Mouse (Mus musculus): ENCODE measurements around the gene Thop1. TPM values are rescaled to one million over a fixed set of nuclear protein-coding genes. Genes with fewer than 3 reads are reported as not detected.

Thop1 gene
- polyA plus RNA-seq, 1 experiment from 2014 or later: 80.3 TPM

- H3K36me3 ChIP-seq (ENCODE audit: control insufficient read depth, insufficient read depth, low read length): peaks cover 28% of the 10 kb centered on the region
- H3K27me3 ChIP-seq (replicated peaks; ENCODE audit: control insufficient read depth, insufficient read depth, low read length): no peaks in the 10 kb centered on the region
- peak overlapping the region; percentile 94 for H3K4me2 ChIP-seq
- ATAC-seq (replicated peaks; ENCODE audit: low FRiP score) (peak; percentile 89), DNase-seq (ENCODE audit: low spot score) (peak; percentile 89)
- peak overlapping the region; percentile 99 for H3K27ac ChIP-seq (ENCODE audit: low read depth, low read length)
- peak overlapping the region; percentile 94 for H3K9ac ChIP-seq (ENCODE audit: low read depth, low read length)
- peaks cover 25% of the 10 kb centered on the region for H3K4me1 ChIP-seq (replicated peaks; ENCODE audit: control insufficient read depth, insufficient read depth, low read length)
- H3K4me3 ChIP-seq (ENCODE audit: low read depth, low read length): peak overlapping the region; percentile 94
- H3K9me3 ChIP-seq (ENCODE audit: control insufficient read depth, low read length): no peaks in the 10 kb centered on the region
- 0% methylated on average over 35 of the region's 35 CpGs for WGBS
Measured at GRCm38 (mm10) chr10:81106113-81106721, 36.4 kb downstream of the Thop1 start.

DNA sequence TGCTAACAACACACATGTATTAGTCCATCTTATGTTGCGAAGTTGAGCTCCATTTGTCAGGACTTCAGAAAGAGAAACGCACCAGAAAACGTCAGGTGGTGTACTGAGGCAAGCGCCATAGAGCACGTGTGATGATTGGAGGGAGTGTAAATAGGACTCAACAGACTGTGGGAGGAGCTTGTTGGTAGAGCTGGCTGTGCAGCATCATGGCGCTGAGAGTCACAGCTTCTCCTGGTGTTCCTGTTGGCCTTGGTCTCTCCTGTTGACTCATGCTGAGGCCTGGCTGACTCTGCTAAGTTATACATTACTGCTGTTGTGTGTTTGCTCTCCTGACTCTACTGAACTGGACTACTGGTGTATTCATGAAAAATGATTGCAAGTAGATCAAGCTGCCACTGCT, 43.1 kb downstream of the Thop1 start:
- Histone ChIP-seq H3K4me3 (ENCODE audit: low read depth, low read length) (no peak overlapping the region), H3K4me2 (no peak overlapping the region), H3K27me3 (replicated peaks; ENCODE audit: control insufficient read depth, insufficient read depth, low read length) (no peaks in the 10 kb centered on the region), H3K9ac (ENCODE audit: low read depth, low read length) (no peak overlapping the region), H3K27ac (ENCODE audit: low read depth, low read length) (no peak overlapping the region), H3K4me1 (replicated peaks; ENCODE audit: control insufficient read depth, insufficient read depth, low read length) (peaks cover 8% of the 10 kb centered on the region; the same call in 1 of the 2 replicates), H3K9me3 (ENCODE audit: control insufficient read depth, low read length) (no peaks in the 10 kb centered on the region), H3K36me3 (ENCODE audit: control insufficient read depth, insufficient read depth, low read length) (peaks cover 70% of the 10 kb centered on the region)
- no peak for DNase-seq (ENCODE audit: low spot score)
- WGBS: 91% methylated on average over 6 of the region's 6 CpGs
- ATAC-seq (replicated peaks; ENCODE audit: low FRiP score): no peak

- Histone ChIP-seq H3K36me3 (ENCODE audit: control insufficient read depth, insufficient read depth, low read length) (peaks cover 78% of the 10 kb centered on the region), H3K4me1 (replicated peaks; ENCODE audit: control insufficient read depth, insufficient read depth, low read length) (0 out of 2 replicates have a peak, but pooled peaks cover 7% of the 10 kb centered on the region), H3K9me3 (ENCODE audit: control insufficient read depth, low read length) (no peaks in the 10 kb centered on the region), H3K4me2 (no peak overlapping the region), H3K9ac (ENCODE audit: low read depth, low read length) (no peak overlapping the region), H3K27ac (ENCODE audit: low read depth, low read length) (no peak overlapping the region), H3K27me3 (replicated peaks; ENCODE audit: control insufficient read depth, insufficient read depth, low read length) (no peaks in the 10 kb centered on the region), H3K4me3 (ENCODE audit: low read depth, low read length) (no peak overlapping the region)
- WGBS: 91% methylated on average over 10 of the region's 10 CpGs
- DNase-seq (ENCODE audit: low spot score): no peak
- no peak for ATAC-seq (replicated peaks; ENCODE audit: low FRiP score)
Measured at GRCm38 (mm10) chr10:81119625-81120024, 49.8 kb downstream of the Thop1 start.

- Histone ChIP-seq H3K27ac (ENCODE audit: low read depth, low read length) (no peak overlapping the region), H3K36me3 (ENCODE audit: control insufficient read depth, insufficient read depth, low read length) (peaks cover 70% of the 10 kb centered on the region), H3K4me1 (replicated peaks; ENCODE audit: control insufficient read depth, insufficient read depth, low read length) (0 out of 2 replicates have a peak, but pooled peaks cover 7% of the 10 kb centered on the region), H3K9ac (ENCODE audit: low read depth, low read length) (no peak overlapping the region), H3K4me2 (no peak overlapping the region), H3K27me3 (replicated peaks; ENCODE audit: control insufficient read depth, insufficient read depth, low read length) (no peaks in the 10 kb centered on the region), H3K4me3 (ENCODE audit: low read depth, low read length) (no peak overlapping the region), H3K9me3 (ENCODE audit: control insufficient read depth, low read length) (no peaks in the 10 kb centered on the region)
- 86% methylated on average over 7 of the region's 7 CpGs for WGBS
- DNase-seq (ENCODE audit: low spot score): no peak
- ATAC-seq (replicated peaks; ENCODE audit: low FRiP score): no peak
Measured at GRCm38 (mm10) chr10:81120650-81121049, 50.8 kb downstream of the Thop1 start.

GRCm38 (mm10) chr10:81122889-81123288, 53.1 kb downstream of the Thop1 start:
- 71% methylated on average over 2 of the region's 2 CpGs for WGBS
- no peaks in the 10 kb centered on the region for H3K9me3 ChIP-seq (ENCODE audit: control insufficient read depth, low read length)
- H3K4me3 ChIP-seq (ENCODE audit: low read depth, low read length): no peak overlapping the region
- no peak overlapping the region for H3K27ac ChIP-seq (ENCODE audit: low read depth, low read length)
- H3K27me3 ChIP-seq (replicated peaks; ENCODE audit: control insufficient read depth, insufficient read depth, low read length): no peaks in the 10 kb centered on the region
- ATAC-seq (replicated peaks; ENCODE audit: low FRiP score) (0 out of 2 replicates have a peak, but pooled peaks have one; percentile 34), DNase-seq (ENCODE audit: low spot score) (no peak)
- H3K36me3 ChIP-seq (ENCODE audit: control insufficient read depth, insufficient read depth, low read length): peaks cover 59% of the 10 kb centered on the region
- no peak overlapping the region for H3K9ac ChIP-seq (ENCODE audit: low read depth, low read length)
- peaks cover 12% of the 10 kb centered on the region; the same call in 1 of the 2 replicates for H3K4me1 ChIP-seq (replicated peaks; ENCODE audit: control insufficient read depth, insufficient read depth, low read length)
- no peak overlapping the region for H3K4me2 ChIP-seq

- H3K27ac ChIP-seq (ENCODE audit: low read depth, low read length): no peak overlapping the region
- no peak overlapping the region for H3K4me3 ChIP-seq (ENCODE audit: low read depth, low read length)
- H3K4me1 ChIP-seq (replicated peaks; ENCODE audit: control insufficient read depth, insufficient read depth, low read length): peaks cover 14% of the 10 kb centered on the region
- H3K4me2 ChIP-seq: no peak overlapping the region
- peaks cover 56% of the 10 kb centered on the region for H3K36me3 ChIP-seq (ENCODE audit: control insufficient read depth, insufficient read depth, low read length)
- no peak overlapping the region for H3K9ac ChIP-seq (ENCODE audit: low read depth, low read length)
- ATAC-seq (replicated peaks; ENCODE audit: low FRiP score) (no peak), DNase-seq (ENCODE audit: low spot score) (no peak)
- H3K27me3 ChIP-seq (replicated peaks; ENCODE audit: control insufficient read depth, insufficient read depth, low read length): no peaks in the 10 kb centered on the region
- H3K9me3 ChIP-seq (ENCODE audit: control insufficient read depth, low read length): no peaks in the 10 kb centered on the region
- 82% methylated on average over 11 of the region's 11 CpGs for WGBS
Measured at GRCm38 (mm10) chr10:81123500-81123899, 53.7 kb downstream of the Thop1 start.

Small RNAs within 50 kb of the gene (microRNA-seq; reads per million reads assigned to microRNA genes)
- not detected for gene Mir5615-1 (ENCODE audit: borderline number of aligned reads)
- not detected for gene Mir5615-2 (ENCODE audit: borderline number of aligned reads)

Other genes with a start within 250 kb of the Thop1 start
- gene Oaz1, start 243.4 kb upstream of the Thop1 start, polyA plus RNA-seq (2014; fragmentation: Nextera tagmentation; extraction: Ambion mirVana): 1,793 and 1,800 TPM in 2 replicates
- gene Lingo3, start 226.0 kb upstream of the Thop1 start, polyA plus RNA-seq (2014; fragmentation: Nextera tagmentation; extraction: Ambion mirVana): 0.05 TPM in 1 of 2 replicates, not detected in the other
- gene Lsm7, start 214.8 kb upstream of the Thop1 start, polyA plus RNA-seq (2014; fragmentation: Nextera tagmentation; extraction: Ambion mirVana): 403 and 453 TPM in 2 replicates
- 58.5 and 63.8 TPM in 2 replicates for gene Sppl2b, start 214.8 kb upstream of the Thop1 start, polyA plus RNA-seq (2014; fragmentation: Nextera tagmentation; extraction: Ambion mirVana)
- not detected in 2 replicates for gene Tmprss9, start 198.2 kb upstream of the Thop1 start, polyA plus RNA-seq (2014; fragmentation: Nextera tagmentation; extraction: Ambion mirVana)
- 396 and 445 TPM in 2 replicates for gene Timm13, start 169.1 kb upstream of the Thop1 start, polyA plus RNA-seq (2014; fragmentation: Nextera tagmentation; extraction: Ambion mirVana)
- gene Lmnb2, start 151.8 kb upstream of the Thop1 start, polyA plus RNA-seq (2014; fragmentation: Nextera tagmentation; extraction: Ambion mirVana): 16.2 and 18.2 TPM in 2 replicates
- gene Gadd45b, start 140.0 kb upstream of the Thop1 start, polyA plus RNA-seq (2014; fragmentation: Nextera tagmentation; extraction: Ambion mirVana): 4.0 and 5.0 TPM in 2 replicates
- gene Gng7, start 55.1 kb upstream of the Thop1 start, polyA plus RNA-seq (2014; fragmentation: Nextera tagmentation; extraction: Ambion mirVana): 1.8 and 2.1 TPM in 2 replicates
- 0.45 TPM in 1 of 2 replicates, not detected in the other for gene Diras1, start 44.4 kb upstream of the Thop1 start, polyA plus RNA-seq (2014; fragmentation: Nextera tagmentation; extraction: Ambion mirVana)
- 9.1 and 9.4 TPM in 2 replicates for gene Slc39a3, start 32.6 kb upstream of the Thop1 start, polyA plus RNA-seq (2014; fragmentation: Nextera tagmentation; extraction: Ambion mirVana)
- gene Sgta, start 9.9 kb upstream of the Thop1 start, polyA plus RNA-seq (2014; fragmentation: Nextera tagmentation; extraction: Ambion mirVana): 147 and 153 TPM in 2 replicates
- gene Creb3l3, start 28.8 kb downstream of the Thop1 start, polyA plus RNA-seq (2014; fragmentation: Nextera tagmentation; extraction: Ambion mirVana): 17.3 and 17.6 TPM in 2 replicates
- 201 and 207 TPM in 2 replicates for gene Map2k2, start 35.9 kb downstream of the Thop1 start, polyA plus RNA-seq (2014; fragmentation: Nextera tagmentation; extraction: Ambion mirVana)
- 31.6 and 34.2 TPM in 2 replicates for gene Zbtb7a, start 65.2 kb downstream of the Thop1 start, polyA plus RNA-seq (2014; fragmentation: Nextera tagmentation; extraction: Ambion mirVana)
- gene Pias4, start 97.9 kb downstream of the Thop1 start, polyA plus RNA-seq (2014; fragmentation: Nextera tagmentation; extraction: Ambion mirVana): 41.2 and 50.9 TPM in 2 replicates
- 626 and 647 TPM in 2 replicates for gene Eef2, start 106.6 kb downstream of the Thop1 start, polyA plus RNA-seq (2014; fragmentation: Nextera tagmentation; extraction: Ambion mirVana)
- 44.5 and 45.6 TPM in 2 replicates for gene Dapk3, start 113.0 kb downstream of the Thop1 start, polyA plus RNA-seq (2014; fragmentation: Nextera tagmentation; extraction: Ambion mirVana)
- gene 4930442H23Rik, start 113.8 kb downstream of the Thop1 start, polyA plus RNA-seq (2014; fragmentation: Nextera tagmentation; extraction: Ambion mirVana): not detected in 2 replicates
- gene Nmrk2, start 132.0 kb downstream of the Thop1 start, polyA plus RNA-seq (2014; fragmentation: Nextera tagmentation; extraction: Ambion mirVana): not detected in 2 replicates
- gene Atcay, start 160.8 kb downstream of the Thop1 start, polyA plus RNA-seq (2014; fragmentation: Nextera tagmentation; extraction: Ambion mirVana): 0.05 TPM in 1 of 2 replicates, not detected in the other
- 1.3 and 2.1 TPM in 2 replicates for gene Zfr2, start 163.1 kb downstream of the Thop1 start, polyA plus RNA-seq (2014; fragmentation: Nextera tagmentation; extraction: Ambion mirVana)
- 2.1 TPM in 2 replicates for gene Matk, start 182.9 kb downstream of the Thop1 start, polyA plus RNA-seq (2014; fragmentation: Nextera tagmentation; extraction: Ambion mirVana)
- gene Mrpl54, start 196.9 kb downstream of the Thop1 start, polyA plus RNA-seq (2014; fragmentation: Nextera tagmentation; extraction: Ambion mirVana): 226 and 233 TPM in 2 replicates
- gene Apba3, start 196.9 kb downstream of the Thop1 start, polyA plus RNA-seq (2014; fragmentation: Nextera tagmentation; extraction: Ambion mirVana): 47.5 and 55.0 TPM in 2 replicates
- 1.8 TPM in 2 replicates for gene Tjp3, start 221.5 kb downstream of the Thop1 start, polyA plus RNA-seq (2014; fragmentation: Nextera tagmentation; extraction: Ambion mirVana)
- gene Pip5k1c, start 222.9 kb downstream of the Thop1 start, polyA plus RNA-seq (2014; fragmentation: Nextera tagmentation; extraction: Ambion mirVana): 40.0 and 42.5 TPM in 2 replicates